Mouse (Mus musculus) left cerebral cortex, adult 9 months (tissue): Measurements from ENCODE around the gene Mymx.

Experiments
- DNase-seq, 2 experiments: peaks; one replicate each; pipeline ENCODE4 v3.0.0; 2022; ENCODE audit warnings: low spot score in 2 of 2

Gene Mymx

DNA sequence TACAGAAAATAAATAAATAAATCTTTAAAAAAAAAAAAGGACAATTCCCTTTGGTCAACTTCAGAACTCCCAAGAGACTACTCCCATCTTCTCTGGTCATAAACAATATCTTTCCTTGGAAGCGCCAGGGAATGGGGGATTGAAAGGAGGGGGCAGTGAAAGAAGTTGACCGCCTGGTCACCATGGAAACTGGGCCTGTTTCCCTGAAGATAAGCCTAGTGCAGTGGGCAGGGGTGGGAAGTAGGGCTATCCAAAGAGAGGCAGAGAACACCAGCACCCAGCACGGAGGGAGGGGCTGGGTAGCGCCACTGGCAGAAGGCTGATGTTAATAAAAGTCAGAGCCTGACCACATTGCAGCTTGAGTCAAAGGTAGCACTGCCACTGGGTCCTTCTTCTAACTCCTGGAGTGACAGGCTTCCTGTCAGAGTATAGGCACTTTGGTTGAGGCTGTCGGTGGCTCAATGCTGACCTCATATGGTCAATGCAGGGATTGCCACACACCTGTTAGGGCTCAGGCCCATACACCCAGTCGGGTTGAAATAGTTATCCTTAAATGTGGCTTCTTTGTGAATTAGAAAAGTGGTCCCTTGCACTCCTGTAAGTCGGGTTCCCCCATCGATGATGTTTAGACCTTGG is 50.0 kb downstream of the Mymx start:
- peak in 1 of 2 experiments; percentile 90 for DNase-seq

DNA sequence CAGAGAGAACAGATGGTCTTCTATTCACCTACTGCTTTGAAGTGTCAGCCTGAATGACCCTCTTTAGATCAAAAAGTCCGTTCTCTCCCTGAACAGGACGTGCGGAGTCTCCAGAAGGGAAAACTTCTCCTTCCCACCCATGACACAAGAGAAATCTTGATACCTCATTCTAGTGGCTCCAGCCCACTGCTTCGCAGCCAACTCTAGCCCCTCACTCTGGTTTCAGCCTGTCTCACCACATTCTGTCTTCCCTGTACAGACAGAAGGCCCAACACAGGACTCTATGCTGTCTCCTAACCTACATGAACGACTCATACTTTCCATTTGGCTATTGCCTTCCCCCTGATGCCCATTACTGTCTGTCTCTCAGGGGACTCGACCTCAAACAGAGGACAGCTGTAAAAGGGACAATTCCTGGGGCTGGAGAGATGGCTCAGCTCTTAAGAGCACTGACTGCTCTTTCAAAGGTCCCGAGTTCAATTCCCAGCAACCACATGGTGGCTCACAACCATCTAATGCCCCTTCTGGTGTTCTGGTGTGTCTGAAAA is 50.6 kb downstream of the Mymx start:
- DNase-seq: no peak
